Mouse (Mus musculus) layer of hippocampus, adult 18-20 months (tissue): ENCODE measurements around the gene Ccdc96. TPM values are rescaled to one million over a fixed set of nuclear protein-coding genes. Genes with fewer than 3 reads are reported as not detected.

ENCODE experiments used
- DNase-seq, 2 experiments: peaks; one replicate each; pipeline ENCODE4 v3.0.0; 2022; ENCODE audit warnings: low spot score in 2 of 2
- long read RNA-seq: library from polyadenylated mRNA; stranded (forward); transcript quantifications from one replicate; pipeline ENCODE4 v2.0.0, GENCODE M21; 2021
- total RNA-seq, 2 experiments: library from RNA; stranded (reverse); gene quantifications; 2 replicates each; pipeline ENCODE4 v1.2.3; 2021

Gene Ccdc96
- total RNA-seq = 1 to 10 TPM; 1.1 to 1.2 TPM
- long read RNA-seq, partial matches to known transcripts = 0 of 2 reads
- long read RNA-seq, other reads (novel, unspliced or antisense) = 0 of 2 reads

DNA sequence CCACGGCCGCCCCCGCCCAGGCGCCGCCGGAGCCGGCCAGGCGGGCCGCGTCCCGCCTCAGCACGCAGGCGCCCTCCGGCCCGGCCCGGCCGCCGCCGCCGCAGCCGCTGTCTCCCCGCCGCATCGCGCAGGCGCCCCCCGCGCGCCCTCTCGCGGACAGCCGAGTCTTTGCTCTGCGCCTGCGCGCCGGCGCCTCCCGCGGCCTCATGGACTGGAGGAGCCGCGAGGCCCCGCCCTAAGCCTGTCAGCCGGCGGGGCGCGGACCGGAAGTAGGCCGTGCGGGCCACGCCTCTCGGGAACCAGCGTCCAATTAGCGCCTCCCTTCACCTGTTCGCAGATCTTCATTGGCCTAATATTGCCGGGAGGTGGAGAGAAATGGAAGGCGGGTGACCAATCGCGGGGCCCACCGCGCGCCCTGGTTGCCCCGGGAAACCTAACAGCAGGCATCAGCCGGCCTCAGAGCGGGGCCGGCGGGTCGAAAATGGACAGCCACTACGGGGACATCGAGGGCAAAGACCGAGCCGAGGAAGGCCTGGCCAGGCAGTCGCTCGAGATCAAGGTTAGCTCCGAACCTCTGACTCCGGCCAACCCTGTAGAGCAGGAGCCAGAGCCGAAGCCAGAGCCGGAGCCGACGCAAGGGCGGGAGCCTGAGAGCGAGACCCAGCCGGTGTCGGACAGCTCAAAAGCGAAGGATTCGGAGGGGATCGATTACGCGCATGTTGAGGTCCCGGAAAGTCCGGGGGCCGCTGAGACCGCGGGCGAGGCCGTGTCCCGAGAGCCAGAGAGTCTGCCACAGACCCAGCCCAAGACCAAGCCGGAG is at the start of gene Ccdc96, which contains the start of gene Tada2b:
Gene Ccdc96 (plus strand): TSS at position 418 of the 820 bp plus-strand sequence.
Gene Tada2b (minus strand): TSS at position 115 of the 820 bp plus-strand sequence.
- peak; percentile 98 to 99 for DNase-seq

DNA sequence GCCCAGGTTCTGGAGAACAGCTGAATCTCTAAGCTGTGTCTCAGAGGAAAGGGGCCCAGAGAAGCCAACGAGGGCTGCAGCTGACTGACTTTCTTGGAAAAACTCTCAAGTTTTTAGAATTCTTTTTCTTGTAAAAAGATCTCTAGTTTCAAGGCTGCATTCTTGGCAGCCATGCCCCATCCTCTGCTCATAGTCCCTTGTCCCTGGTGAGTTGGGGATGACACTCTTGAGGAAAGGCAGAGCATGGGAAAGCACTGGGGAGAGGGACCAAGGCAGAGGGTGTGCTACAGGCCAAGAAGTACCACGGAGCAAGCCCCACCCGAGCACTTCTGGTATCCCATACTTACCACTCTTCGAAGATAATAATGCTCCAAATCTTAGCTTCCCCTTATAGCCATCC is 47.5 kb upstream of the Ccdc96 start:
- no peak for DNase-seq

DNA sequence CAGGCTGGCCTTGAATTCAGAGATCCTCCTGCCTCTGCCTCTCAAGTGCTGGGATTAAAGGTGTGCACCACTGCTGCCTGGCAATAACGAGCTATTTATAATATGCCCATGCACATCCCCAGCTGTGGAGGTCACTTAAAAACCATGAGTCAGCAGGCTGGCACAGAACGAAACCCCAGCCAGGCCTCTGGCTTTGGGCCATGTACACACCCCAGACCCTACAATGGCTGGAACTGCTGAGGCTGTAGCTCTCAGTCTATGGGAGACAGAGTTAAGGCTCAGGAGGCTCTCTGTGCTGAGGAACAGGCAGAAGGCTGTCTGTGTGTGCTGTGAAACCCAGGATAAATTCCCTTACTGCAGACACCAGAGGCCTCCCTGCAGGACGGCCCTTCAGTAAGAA is 43.6 kb upstream of the Ccdc96 start:
- DNase-seq = no peak

DNA sequence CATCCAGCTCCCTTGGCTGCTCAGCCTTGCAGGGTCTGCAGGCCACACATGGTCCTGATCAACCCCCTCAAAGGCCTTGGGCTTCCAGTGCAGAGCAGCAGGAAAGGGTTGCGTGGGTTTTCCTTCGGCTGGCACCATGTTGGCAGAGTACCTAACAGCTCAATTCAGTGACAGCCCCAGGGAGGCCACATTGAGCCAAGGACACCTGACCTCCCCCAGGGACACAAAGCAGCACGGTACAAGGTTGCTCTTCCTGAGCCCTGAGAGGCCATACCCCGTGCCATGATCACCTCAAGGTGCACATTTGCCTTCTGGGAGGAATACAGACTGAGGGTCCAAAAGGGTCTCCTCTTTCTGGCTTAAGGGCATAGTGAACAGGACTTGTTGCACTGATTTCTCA is 39.8 kb upstream of the Ccdc96 start:
- DNase-seq = no peak

DNA sequence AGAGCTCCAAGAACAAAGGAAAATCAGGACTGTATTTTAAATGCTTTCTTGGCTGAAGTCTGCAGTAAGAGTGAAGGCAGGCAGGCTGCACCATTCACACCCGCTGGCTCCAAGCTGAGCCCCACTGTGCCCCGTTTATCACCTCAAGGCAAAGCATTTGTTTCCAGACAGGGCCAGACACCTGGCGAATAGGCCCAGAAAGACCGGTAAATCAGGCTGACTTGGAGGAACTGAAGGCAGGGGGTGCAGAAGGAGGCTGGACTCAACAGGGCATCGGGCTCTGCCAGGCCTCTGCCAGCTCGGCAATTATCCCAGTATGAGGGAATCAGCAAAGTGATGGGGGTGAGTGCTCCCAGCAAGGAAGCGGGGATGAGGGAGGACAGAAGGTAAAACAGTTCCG is 39.4 kb upstream of the Ccdc96 start:
- DNase-seq = no peak

DNA sequence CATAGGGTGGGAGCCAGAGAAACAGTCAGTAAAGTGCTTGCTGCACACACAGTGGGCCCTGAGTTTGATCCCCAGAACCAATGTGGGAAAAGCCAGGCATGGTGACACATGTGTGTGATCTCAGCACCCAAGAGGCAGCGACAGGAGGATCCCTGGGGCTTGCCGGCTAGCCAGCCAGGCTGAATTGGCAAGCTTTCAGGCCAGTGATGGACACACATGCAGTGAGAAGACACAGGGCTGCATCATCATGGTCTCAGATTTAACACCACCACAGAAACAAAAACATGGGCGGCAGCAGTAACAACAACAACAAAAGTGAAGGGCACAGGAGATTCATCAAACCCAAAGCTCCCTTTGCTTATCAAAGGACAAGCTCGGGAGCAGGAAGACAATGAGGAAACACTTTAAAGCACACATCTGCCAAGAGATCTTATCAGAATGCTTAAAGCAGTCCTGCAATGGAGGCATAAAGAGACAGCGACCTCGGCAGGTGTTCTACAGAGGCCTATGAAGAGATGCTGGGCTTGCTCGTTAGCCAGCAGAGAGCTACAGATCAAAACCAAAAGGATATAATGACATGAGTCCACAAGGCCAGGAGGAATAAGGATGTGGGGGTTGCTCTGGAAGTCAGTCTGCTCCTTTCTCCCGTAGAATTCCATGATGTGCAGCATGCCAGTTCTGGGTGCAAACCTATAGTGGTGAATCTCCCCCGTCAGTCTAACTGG is 38.1 kb upstream of the Ccdc96 start:
- no peak for DNase-seq

DNA sequence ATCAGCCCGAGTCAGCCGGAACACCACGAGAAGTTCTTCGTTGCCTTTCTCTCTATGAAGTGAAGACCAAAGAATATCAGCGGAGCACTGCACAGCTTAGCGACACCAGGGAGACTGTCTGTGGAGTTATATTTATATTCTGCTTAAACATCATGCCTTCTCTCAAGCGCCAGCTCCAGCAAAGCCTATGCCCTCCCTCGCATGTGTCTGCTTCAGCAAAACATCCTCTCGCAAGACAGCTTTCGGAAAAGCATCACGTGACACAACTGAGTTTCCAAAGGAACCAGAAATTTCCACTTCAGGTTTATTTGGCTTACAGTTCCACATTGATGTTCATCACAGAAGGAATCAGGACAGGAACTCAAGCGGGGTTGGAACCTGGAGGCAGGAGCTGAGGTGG is 36.5 kb upstream of the Ccdc96 start:
- no peak for DNase-seq

DNA sequence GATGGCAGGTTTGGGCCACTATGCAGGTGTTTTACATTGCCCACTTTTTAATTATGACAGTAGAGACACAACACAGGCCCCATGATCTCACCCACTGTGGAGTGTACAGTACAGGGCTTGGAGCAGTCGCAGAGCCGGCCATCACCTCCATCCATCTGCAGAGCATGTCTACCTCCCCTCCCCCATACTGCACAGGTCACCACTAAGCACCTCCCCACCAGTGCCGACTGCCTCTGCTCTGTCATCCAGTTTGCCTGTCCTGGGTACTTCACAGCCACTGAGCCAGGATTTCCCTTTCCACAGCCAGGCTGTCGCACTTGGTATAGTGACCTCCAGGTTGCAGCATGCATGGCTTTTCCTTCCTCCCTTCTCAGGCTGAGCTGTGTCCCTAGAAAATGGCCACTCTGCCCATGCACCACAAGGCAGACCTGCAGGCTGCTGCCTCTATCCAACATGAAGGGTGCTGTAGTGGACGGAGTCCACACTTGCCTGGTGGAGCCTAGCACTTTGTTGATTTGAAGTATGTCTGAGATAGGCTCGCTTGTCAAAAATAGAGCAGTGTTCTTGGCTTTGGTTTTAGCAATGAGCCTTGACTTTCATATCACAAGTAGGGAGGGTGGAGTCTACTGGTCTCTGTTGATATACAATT is 34.6 kb upstream of the Ccdc96 start:
- no peak for DNase-seq

DNA sequence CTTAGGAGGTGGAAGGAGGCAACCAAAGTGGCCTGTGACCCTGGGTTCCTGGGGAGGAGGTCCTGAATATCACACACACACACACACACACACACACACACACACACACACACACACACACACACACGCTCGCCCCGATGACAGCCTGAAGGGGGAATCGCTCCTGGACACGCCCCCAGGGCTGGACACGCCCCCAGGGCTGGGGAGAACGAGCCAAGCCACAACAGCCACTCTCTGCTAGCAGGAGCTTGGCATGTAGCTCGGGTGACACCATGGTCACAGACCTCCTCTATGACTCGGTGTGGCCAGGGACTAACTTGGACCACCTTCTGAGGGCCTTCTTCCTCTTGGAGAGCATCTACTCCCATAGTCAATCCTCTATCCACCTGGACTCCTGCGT is 33.3 kb upstream of the Ccdc96 start:
- no peak for DNase-seq

DNA sequence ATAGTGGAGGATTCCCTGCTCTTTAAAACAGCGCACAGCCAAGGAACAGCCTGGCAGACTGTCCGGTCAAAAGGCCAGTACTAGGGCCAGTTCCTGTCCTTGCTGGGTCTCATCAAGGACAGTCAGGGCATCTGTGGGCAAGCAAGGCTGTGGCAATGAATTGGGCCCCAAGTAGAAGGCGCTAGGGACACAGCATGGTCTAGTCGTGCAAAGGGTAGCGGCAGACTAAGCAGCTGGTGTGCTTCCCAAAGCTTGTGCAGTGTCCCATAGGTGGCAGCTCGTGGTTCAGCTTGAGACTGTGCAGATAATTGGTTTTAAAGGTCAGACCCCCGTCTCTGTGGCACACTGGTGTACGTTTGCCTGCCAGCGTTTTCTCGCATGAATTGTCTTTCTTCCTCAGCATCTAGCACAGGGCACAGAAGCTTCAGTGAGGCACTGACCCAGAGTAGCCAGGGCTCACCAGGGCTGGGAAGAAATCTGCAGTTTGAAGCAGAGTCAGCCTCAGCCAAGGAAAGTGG is 32.5 kb upstream of the Ccdc96 start:
- no peak for DNase-seq

DNA sequence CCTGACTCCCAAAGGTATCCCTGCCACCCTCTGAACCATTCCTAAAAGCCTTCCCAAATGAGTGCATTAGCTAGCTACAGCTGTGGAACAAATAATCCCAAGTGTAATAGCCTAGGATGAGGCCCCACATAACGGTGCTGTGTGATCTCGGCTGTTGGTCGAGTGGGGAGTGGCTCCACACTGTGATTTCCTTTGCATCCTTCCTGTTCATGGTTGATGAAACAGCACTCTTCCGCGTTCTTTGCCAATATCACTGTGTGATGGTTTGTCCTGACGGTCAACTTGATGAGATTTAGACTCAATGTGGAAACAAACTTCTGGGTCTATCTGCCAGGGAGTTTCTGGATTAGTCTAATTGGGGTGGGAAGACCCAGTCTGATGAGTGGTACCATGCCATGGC is 31.6 kb upstream of the Ccdc96 start:
- no peak for DNase-seq

DNA sequence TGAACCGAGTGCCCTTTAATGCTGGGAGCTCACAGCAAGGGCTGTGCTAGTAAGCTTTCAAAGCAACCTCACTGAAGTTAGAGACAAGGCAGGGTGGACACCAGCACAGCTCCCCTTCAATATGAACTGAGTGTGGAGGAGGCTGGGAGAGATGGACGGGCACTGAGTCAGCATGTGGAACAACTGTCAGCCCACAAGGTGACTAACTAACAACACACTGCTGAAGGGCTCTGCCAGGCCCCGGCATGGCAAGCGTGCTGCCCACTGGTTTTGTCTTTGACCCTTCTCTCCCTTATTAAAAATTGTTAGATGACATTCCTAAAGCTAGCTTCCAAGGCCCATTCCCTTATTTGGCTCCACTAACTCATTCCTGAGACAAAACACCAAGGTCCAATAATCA is 26.7 kb upstream of the Ccdc96 start:
- no peak for DNase-seq

DNA sequence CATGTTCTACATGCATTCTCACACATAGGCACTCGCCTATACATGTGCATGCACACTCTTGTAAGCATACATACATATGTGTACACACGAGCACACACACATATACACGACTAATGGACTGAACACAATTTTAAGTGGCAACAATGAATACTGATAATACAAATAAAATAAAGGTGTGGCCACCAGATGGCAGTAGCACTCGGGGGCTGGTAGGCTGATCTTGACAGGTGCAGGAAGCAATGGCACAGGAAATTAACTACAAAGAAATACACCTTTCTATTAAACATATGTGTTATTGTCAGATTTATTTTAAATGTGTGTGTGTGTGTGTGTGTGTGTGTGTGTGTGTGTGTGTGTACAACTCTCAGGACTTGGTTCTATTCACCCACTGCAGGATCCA is 25.5 kb upstream of the Ccdc96 start:
- DNase-seq = peak in 1 of 2 experiments; percentile 71

DNA sequence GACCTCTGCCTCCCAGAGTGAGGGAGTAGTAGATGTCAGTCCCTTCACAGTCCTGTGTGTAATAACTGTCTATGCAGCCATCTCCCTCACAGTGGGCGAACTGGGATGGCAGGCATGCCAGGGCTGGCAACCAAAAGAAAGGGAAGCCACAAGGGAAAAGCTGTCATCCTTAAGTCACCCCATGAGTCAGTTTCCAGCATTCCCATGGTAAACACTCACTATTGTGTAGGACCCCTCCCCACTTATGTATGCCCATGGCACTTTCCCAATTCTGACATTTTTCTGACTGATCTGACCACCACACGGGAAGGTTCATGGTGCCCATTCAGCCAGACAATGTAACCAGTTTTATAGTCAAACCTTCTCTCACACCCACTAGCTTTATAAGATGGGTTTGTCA is 23.7 kb upstream of the Ccdc96 start:
- no peak for DNase-seq

DNA sequence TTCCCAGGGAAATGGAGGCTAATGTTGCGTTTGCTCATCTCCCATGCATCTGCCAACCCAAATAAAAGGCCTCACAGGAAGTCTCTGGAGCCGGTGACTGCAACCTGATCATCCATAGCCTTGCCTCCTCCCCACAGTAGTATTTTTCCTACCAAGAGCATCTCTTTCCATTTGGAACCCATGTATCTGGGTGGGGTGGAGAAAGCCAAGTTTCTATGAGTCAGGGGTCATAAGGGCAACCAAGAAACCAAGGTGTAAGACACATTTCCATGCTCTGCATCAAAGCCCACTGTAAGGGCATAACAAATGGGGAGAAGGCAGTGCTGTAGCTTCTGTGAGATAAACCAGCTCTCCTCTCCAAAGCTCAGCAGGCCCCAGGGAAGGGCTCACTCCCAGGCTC is 23.2 kb upstream of the Ccdc96 start:
- DNase-seq = no peak

DNA sequence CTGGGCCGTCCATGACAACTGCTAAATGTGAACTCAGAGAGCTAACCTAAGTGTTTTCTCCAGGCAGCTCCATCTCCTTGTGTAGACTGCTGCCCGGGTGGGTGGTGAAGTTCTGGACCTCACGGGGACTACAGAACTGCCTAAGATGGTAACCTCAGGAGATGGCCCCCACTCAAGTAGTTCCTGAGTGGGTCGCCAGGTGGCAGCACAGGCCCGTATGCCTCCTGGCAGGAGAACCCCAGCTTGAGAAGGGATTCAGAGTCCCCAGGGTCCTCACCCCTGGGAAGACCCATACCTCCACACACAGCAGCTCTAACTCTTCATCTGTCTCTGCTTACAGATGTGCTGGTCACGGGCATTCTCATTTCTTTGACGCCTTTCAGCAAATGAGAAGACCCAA is 21.6 kb upstream of the Ccdc96 start:
- peak; percentile 58 to 86 for DNase-seq

DNA sequence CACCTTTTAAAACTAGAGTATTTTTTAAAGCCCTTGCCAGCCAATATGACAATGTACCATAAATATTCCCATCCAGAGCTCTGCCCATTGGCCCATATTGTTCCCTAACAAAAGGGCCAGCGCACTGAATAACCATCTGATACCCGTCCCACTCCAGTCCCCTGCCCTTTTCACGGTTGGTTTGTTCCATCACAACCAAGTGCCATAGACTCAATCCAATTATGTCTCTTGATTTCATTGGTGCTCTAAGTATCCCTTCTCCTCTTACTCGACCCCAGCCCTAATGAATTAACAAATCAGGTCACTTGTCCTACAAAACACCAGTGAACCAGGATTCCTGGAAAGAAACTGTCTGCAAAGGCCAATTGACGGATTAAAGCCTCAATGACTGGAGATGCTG is 21.0 kb upstream of the Ccdc96 start:
- DNase-seq = no peak

DNA sequence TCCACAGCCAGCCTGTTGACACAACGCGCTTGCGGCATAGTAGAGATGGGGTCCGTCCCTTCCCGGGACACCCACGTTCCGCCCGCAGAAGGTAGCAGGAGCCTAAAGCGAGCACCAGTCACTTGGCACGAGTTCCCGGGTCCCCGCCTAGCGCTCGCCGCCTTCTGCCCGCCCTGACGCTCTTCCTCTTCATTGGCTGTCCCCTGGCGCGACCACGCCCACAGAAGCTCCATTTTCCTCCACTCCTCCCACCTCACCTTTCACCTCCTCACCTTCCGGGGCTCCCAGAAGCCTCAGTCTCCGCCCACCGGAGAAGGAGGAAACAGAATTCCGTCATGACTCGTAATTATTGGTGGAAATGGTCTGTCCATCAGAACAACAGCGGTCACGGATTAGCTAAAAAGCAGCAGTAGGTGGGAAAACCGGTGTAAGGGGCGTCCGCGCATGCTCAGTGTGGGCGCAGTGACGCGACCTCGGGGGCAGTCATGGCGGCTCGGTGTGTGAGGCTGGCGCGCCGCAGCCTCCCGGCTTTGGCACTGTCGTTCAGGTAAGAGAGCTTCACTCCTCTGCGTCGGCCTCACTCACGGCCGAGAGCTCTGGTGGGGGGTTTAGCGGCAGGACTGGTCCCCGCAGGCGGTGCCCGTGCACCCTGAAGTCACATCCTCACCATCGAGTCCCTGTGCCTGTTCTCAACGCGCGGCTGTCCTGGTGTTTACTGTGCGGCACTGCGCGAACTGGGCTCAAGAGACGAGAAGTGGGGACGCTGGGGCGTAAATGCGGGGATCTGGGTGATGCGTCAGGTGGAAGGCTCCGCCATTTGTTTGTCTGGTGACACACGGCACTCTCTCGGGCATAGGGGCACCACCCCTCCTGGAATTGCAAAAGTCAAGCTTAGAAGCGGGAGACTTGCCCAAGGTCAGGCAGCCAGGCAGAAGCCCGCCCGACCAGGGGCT is 19.4 kb upstream of the Ccdc96 start, which contains the start of gene Grpel1:
Gene Grpel1 (plus strand): TSS at position 290 of the 953 bp plus-strand sequence.
- peak; percentile 98 to 99 for DNase-seq

DNA sequence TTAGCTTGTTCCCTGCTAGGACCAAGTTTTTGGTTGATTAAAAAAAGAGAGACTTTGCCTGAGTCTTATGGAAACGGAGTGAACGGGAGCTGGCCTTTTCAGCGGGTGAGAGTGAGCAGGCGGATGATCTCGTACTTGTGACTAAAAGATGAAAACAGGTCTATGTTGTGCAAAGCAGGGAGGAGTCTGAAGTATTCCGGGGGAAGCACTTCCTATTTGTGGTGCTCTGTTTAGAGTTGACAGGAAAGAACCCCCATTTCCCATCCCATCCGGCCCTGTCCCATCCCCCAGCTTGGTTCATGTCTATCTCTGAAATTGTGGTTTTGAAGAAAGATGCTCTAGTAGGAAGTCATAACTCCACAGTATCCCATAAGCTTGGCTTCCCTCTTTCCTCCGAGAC is 18.5 kb upstream of the Ccdc96 start:
- no peak for DNase-seq

DNA sequence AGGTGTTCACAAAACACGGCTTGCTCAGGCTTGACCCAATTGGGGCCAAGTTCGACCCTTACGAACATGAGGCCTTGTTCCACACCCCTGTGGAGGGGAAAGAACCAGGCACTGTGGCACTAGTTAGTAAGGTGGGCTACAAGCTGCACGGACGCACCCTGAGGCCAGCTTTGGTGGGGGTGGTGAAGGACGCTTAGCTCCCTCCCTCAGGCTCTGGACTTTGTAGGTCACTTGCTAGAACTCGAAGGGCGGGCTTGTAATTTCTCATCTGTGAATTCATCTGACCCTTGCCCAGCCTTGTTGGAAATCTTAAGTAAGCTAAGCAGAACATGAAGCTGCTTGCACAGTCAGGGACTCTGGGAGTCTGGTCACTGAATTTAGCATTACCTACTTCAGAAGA is 13.2 kb upstream of the Ccdc96 start:
- no peak for DNase-seq
